Mouse (Mus musculus) natural killer cell, adult 2 months (primary cell): ENCODE data around the gene Zmynd10.
A peak's percentile ranks its signal among the peaks of the same experiment; 100 is the strongest.
"Not testable (repeated sequence)": the region's sequence is repeated elsewhere in the genome, so short reads cannot be mapped to it uniquely, and the experiment has no call there.

Experiments used
- DNase-seq, 2 experiments: peaks; one replicate each; pipeline ENCODE4 v3.0.0; 2022; ENCODE audit warnings: low spot score in 2 of 2

Gene Zmynd10

GRCm38 (mm10) chr9:107555031-107555457, 7.9 kb downstream of the Zmynd10 start:
- peak in 1 of 2 experiments; percentile 29 for DNase-seq

GRCm38 (mm10) chr9:107555701-107556100, 8.6 kb downstream of the Zmynd10 start:
- DNase-seq, result no peak

- DNase-seq, result no peak
Measured at GRCm38 (mm10) chr9:107556346-107556745, 9.2 kb downstream of the Zmynd10 start.

- DNase-seq, result peak; percentile 92 to 93
Measured at GRCm38 (mm10) chr9:107563029-107563581, 16.0 kb downstream of the Zmynd10 start, which contains the start of gene Tusc2. TSS of gene Tusc2 (plus strand) at chr9:107563255.

- DNase-seq, result not testable (repeated sequence)
Measured at GRCm38 (mm10) chr9:107565556-107565955, 18.5 kb downstream of the Zmynd10 start.

GRCm38 (mm10) chr9:107566041-107566709, 19.1 kb downstream of the Zmynd10 start:
- peak; percentile 70 to 80 for DNase-seq

- no peak for DNase-seq
Measured at GRCm38 (mm10) chr9:107566855-107567254, 19.8 kb downstream of the Zmynd10 start.

- no peak for DNase-seq
Measured at GRCm38 (mm10) chr9:107567702-107568319, 20.7 kb downstream of the Zmynd10 start, which contains the start of gene Hyal2. TSS of gene Hyal2 (plus strand) at chr9:107567945.

- DNase-seq, result peak; percentile 71 to 81
Measured at GRCm38 (mm10) chr9:107568331-107569261, 21.5 kb downstream of the Zmynd10 start.

GRCm38 (mm10) chr9:107569270-107569669, 22.2 kb downstream of the Zmynd10 start:
- DNase-seq, result no peak

- no peak for DNase-seq
Measured at GRCm38 (mm10) chr9:107570016-107570415, 22.9 kb downstream of the Zmynd10 start.

GRCm38 (mm10) chr9:107570845-107571244, 23.7 kb downstream of the Zmynd10 start:
- DNase-seq, result no peak

GRCm38 (mm10) chr9:107571534-107572326, 24.6 kb downstream of the Zmynd10 start:
- DNase-seq, result no peak

GRCm38 (mm10) chr9:107572327-107572662, 25.2 kb downstream of the Zmynd10 start:
- no peak for DNase-seq

GRCm38 (mm10) chr9:107573774-107574173, 26.7 kb downstream of the Zmynd10 start:
- DNase-seq, result not testable (repeated sequence)

- DNase-seq, result no peak
Measured at GRCm38 (mm10) chr9:107575579-107576356, 28.7 kb downstream of the Zmynd10 start.

- no peak for DNase-seq
Measured at GRCm38 (mm10) chr9:107576357-107577107, 29.4 kb downstream of the Zmynd10 start, which contains the start of gene Hyal1. TSS of gene Hyal1 (plus strand) at chr9:107576927.

GRCm38 (mm10) chr9:107577871-107578270, 30.8 kb downstream of the Zmynd10 start:
- DNase-seq, result no peak

- DNase-seq, result no peak
Measured at GRCm38 (mm10) chr9:107578587-107578986, 31.5 kb downstream of the Zmynd10 start, which contains the start of gene Naa80. TSS of gene Naa80 (plus strand) at chr9:107578887.
